20 mouse cellular contexts compared by ENCODE assay signal in the genomic region with DNA sequence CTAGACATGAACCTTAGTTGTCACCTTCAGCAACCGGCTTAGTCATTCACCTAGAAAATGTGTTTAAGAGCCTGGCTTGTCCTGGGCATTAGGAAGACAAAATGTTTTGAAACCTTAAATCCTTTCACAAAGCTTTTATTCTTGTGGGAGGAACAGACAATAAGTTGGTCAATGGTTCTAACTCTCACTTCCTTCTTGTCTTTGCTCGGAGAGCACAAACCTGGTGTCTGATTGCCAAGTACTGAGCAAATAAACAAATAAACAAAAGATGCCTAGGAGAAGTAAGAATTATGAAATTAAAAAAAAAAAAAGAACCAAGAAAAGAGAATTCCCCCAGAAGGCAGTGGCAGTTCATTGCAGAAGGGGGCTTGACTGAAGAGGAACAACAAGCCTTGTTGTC.
DNase-seq lines count a peak whose midpoint lies in the region; ATAC-seq and TF ChIP-seq lines count a peak whose summit lies in the region.
"Had no signal": no experiment of that assay in that cellular context is flagged by ENCODE, and none has a peak within 500 bp of the region (broad histone marks: within the 10 kb centered on the region; RNA-seq: fewer than 3 reads in every experiment).

No protein-coding gene starts in this region.

- H3K9me3 ChIP-seq in liver, postnatal 0 days (ENCODE audit: low read length), result no peaks in the 10 kb centered on the region
- no peaks in the 10 kb centered on the region for H3K9me3 ChIP-seq in midbrain, embryonic 11.5 days (ENCODE audit: control insufficient read depth, low read length)
- no peaks in the 10 kb centered on the region for H3K9me3 ChIP-seq in midbrain, postnatal 0 days (ENCODE audit: low read length)
- H3K9me3 ChIP-seq: embryonic facial prominence, embryonic 13.5 days; forebrain, embryonic 13.5 days; heart, embryonic 12.5 days; hindbrain, embryonic 10.5 days; hindbrain, embryonic 15.5 days had no signal

- 70% methylated on average over 2 of the region's 2 CpGs for WGBS in liver, postnatal 0 days (ENCODE audit: insufficient replicate concordance)
- WGBS in midbrain, embryonic 11.5 days, result 61% methylated on average over 2 of the region's 2 CpGs
- WGBS in midbrain, postnatal 0 days, result 62% methylated on average over 2 of the region's 2 CpGs

- TF ChIP-seq CTCF in liver, postnatal 0 days (IDR thresholded peaks at IDR 0.05; ENCODE audit: low read depth), result no peak
- TF ChIP-seq CTCF in midbrain, postnatal 0 days (IDR thresholded peaks at IDR 0.05), result no peak

- no peaks in the 10 kb centered on the region for H3K27me3 ChIP-seq in liver, postnatal 0 days (ENCODE audit: insufficient read depth, low read length)
- no peaks in the 10 kb centered on the region for H3K27me3 ChIP-seq in midbrain, embryonic 11.5 days (ENCODE audit: control insufficient read depth, insufficient read depth, low read length)
- no peaks in the 10 kb centered on the region for H3K27me3 ChIP-seq in midbrain, postnatal 0 days (ENCODE audit: insufficient read depth, low read length)
- no peaks in the 10 kb centered on the region for H3K27me3 ChIP-seq in splenic B cell, adult 2 months (ENCODE audit: control insufficient read depth, insufficient read depth, low read length, poor library complexity, severe bottlenecking)
- H3K27me3 ChIP-seq: embryonic facial prominence, embryonic 13.5 days; forebrain, embryonic 13.5 days; heart, embryonic 12.5 days; hindbrain, embryonic 15.5 days had no signal

- H3K9ac ChIP-seq in liver, postnatal 0 days (replicated peaks), result no peak overlapping the region
- H3K9ac ChIP-seq in midbrain, embryonic 11.5 days (ENCODE audit: low read length), result no peak overlapping the region
- no peak overlapping the region for H3K9ac ChIP-seq in midbrain, postnatal 0 days (replicated peaks; ENCODE audit: low read length, poor library complexity, severe bottlenecking)
- H3K9ac ChIP-seq: embryonic facial prominence, embryonic 13.5 days; forebrain, embryonic 13.5 days; forebrain, postnatal 0 days; heart, embryonic 12.5 days; hindbrain, embryonic 15.5 days had no signal

- TF ChIP-seq EP300 in liver, postnatal 0 days (IDR thresholded peaks at IDR 0.05; ENCODE audit: low read depth), result no peak

- no peaks in the 10 kb centered on the region for H3K36me3 ChIP-seq in liver, postnatal 0 days (replicated peaks; ENCODE audit: insufficient read depth, low read length)
- H3K36me3 ChIP-seq in midbrain, embryonic 11.5 days (ENCODE audit: control insufficient read depth, insufficient read depth, low read length), result no peaks in the 10 kb centered on the region
- no peaks in the 10 kb centered on the region for H3K36me3 ChIP-seq in midbrain, postnatal 0 days (ENCODE audit: insufficient read depth, low read length)
- no peaks in the 10 kb centered on the region for H3K36me3 ChIP-seq in splenic B cell, adult 2 months (ENCODE audit: control insufficient read depth, insufficient read depth, low read length, poor library complexity, severe bottlenecking)
- H3K36me3 ChIP-seq: embryonic facial prominence, embryonic 13.5 days; heart, embryonic 12.5 days; hindbrain, embryonic 10.5 days; hindbrain, embryonic 15.5 days had no signal

- no peak overlapping the region for H3K4me2 ChIP-seq in liver, postnatal 0 days (ENCODE audit: low read depth, low read length)
- no peak overlapping the region for H3K4me2 ChIP-seq in midbrain, embryonic 11.5 days
- no peak overlapping the region for H3K4me2 ChIP-seq in midbrain, postnatal 0 days (ENCODE audit: low read depth, low read length, poor library complexity, severe bottlenecking)
- H3K4me2 ChIP-seq: embryonic facial prominence, embryonic 13.5 days; forebrain, embryonic 13.5 days; heart, embryonic 12.5 days; hindbrain, embryonic 15.5 days had no signal

- H3K27ac ChIP-seq in liver, postnatal 0 days (ENCODE audit: low read depth), result peak overlapping the region; percentile 16; the same call in 1 of the 2 replicates
- H3K27ac ChIP-seq in midbrain, embryonic 11.5 days (ENCODE audit: low read depth, low read length), result no peak overlapping the region
- H3K27ac ChIP-seq in midbrain, postnatal 0 days (ENCODE audit: low read depth, low read length), result no peak overlapping the region
- H3K27ac ChIP-seq: embryonic facial prominence, embryonic 13.5 days; forebrain, embryonic 13.5 days; gastrocnemius, adult 2 months; hindbrain, embryonic 10.5 days; hindbrain, embryonic 15.5 days had no signal

- no peak overlapping the region for H3K4me3 ChIP-seq in liver, postnatal 0 days (ENCODE audit: low read depth, low read length)
- no peak overlapping the region for H3K4me3 ChIP-seq in midbrain, embryonic 11.5 days (ENCODE audit: low read depth, low read length)
- no peak overlapping the region for H3K4me3 ChIP-seq in midbrain, postnatal 0 days (ENCODE audit: low read depth, low read length)
- H3K4me3 ChIP-seq: embryonic facial prominence, embryonic 13.5 days; forebrain, embryonic 13.5 days; gastrocnemius, adult 2 months; heart, embryonic 12.5 days; hindbrain, embryonic 10.5 days; hindbrain, embryonic 15.5 days had no signal

- H3K4me1 ChIP-seq in liver, postnatal 0 days (ENCODE audit: insufficient read depth), result no peaks in the 10 kb centered on the region
- no peaks in the 10 kb centered on the region for H3K4me1 ChIP-seq in midbrain, embryonic 11.5 days (ENCODE audit: control insufficient read depth, insufficient read depth, low read length)
- no peaks in the 10 kb centered on the region for H3K4me1 ChIP-seq in midbrain, postnatal 0 days (ENCODE audit: insufficient read depth, low read length)
- H3K4me1 ChIP-seq: embryonic facial prominence, embryonic 13.5 days; heart, embryonic 12.5 days; hindbrain, embryonic 15.5 days had no signal

- no peak for ATAC-seq in liver, postnatal 0 days
- ATAC-seq in midbrain, embryonic 11.5 days (ENCODE audit: low FRiP score), result no peak
- no peak for ATAC-seq in midbrain, postnatal 0 days (ENCODE audit: low FRiP score)
- ATAC-seq in granulocyte monocyte progenitor cell, adult 5-6 weeks (replicated peaks; ENCODE audit: poor library complexity, severe bottlenecking), result peak; percentile 50
- no peak for ATAC-seq in frontal cortex, adult (ENCODE audit: low TSS enrichment)
- ATAC-seq: forebrain, embryonic 13.5 days; forebrain, postnatal 0 days had no signal

- DNase-seq in liver, postnatal 0 days, result no peak
- no peak for DNase-seq in liver
- DNase-seq in midbrain, embryonic 11.5 days (ENCODE audit: low spot score, missing footprints), result peak; percentile 26
- DNase-seq in midbrain, postnatal 0 days (ENCODE audit: low spot score), result no peak
- peak; percentile 28 for DNase-seq in splenic B cell, adult 2 months (ENCODE audit: low read depth, low spot score)
- DNase-seq in left cerebral cortex, adult 11 months (ENCODE audit: low spot score), result no peak
- DNase-seq: adrenal gland, adult 8-10 months; adrenal gland, postnatal 36 days; cerebellum, adult 2 months; cerebellum, postnatal 10 days; forebrain, postnatal 0 days; gastrocnemius, adult 2 months; gastrocnemius, postnatal 25 days had no signal

Comparison
In these comparisons a context has a peak if more than half of its experiments do, and no peak if none do; other contexts are left out.
1. DNase-seq: peak in midbrain, embryonic 11.5 days (single experiment) and splenic B cell, adult 2 months (single experiment); none in liver, postnatal 0 days (single experiment), liver (single experiment), midbrain, postnatal 0 days (single experiment) and left cerebral cortex, adult 11 months (single experiment).